Mouse (Mus musculus): ENCODE results near the gene Ano2. TPM values are rescaled to one million over a fixed set of nuclear protein-coding genes. Genes with fewer than 3 reads are reported as not detected.

Ano2 gene
- polyA plus RNA-seq, 2 experiments from 2014 or later, result not detected

DNA sequence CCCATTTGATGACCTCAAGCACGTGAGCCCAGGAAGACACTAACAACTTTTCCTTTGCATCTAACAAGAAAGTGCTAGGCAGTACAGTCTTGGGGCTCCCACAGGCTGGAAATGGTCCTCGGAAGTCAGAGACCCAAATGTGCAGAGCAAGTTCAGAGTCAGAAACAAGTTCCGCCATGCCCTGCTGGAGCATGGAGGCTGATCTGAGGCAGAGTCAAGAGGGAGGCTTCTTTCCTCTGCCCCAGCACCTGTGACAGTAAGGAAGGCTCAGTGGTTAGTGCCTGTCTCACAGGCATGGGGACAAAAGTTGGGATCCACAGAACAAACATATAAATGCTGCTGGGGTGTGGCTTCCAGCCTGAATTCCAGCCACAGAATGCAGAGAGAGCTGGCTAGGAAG, 390.3 kb downstream of the Ano2 start:
- no peak for ATAC-seq

DNA sequence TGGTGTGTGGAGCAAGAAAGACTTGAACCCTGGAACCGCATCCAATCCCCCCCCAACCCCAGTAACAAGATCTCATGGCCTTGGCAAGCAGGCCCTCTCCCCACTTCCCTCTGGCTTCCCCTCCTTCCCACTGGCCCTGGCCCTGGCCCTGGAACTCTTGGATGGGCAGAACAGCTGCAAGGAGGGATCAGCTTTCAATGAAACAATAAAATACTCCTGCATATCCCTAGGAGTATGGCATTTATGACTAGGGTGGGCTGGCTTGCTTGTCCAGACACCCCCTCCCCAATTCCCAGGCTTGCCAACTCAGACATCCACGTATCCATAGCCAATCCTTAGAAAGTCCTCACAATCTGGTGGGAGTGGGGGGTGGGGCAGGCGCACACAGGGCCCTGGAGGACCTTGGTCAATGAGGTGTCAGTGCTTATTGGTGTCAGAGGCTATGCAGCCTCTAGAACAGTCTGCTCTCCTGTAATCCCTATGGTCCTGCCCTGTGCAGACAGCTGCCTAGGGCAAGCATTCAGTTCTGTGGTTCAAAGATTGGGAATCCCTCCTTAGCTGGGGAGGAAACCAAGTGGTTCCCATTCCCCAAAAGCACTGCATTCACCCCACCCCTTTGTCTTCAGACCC, 396.2 kb downstream of the Ano2 start:
- no peak for ATAC-seq

DNA sequence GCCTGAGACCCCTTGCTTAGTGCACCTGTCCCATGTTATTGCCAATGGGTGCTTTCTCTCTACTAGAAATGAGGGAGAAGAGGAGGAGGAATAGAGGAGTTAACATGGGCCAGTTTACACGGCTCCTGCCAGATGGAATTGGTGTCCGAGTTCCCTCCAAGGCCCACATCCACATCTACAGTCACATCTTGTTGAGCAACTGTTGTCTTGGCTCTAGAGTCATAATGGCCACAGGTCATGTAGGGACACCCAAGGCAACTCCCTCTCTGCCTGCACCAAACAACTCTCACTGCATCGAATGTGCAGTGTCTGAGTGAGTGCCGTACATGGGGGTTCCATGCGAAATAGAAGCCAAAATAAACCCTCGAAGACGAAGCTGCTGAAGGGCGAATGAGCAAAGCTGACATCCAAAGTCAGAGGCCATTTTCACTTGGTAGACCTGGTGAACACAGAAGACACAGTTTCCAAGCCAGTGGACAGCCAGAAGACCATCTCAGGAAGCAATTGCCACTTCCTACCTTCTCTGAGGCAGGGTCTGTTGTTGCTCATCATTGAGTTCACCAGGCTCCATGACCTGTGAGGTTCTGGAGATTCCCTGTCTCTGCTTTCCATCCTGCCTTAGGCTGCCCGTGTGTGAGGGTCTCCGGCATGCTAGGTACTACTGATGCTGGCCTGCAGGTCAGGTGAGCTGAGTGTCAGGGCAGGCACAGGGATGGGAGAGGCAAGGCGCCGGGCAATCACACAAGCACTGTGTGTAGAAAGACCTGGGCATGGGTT, 398.5 kb downstream of the Ano2 start:
- ATAC-seq, result no peak

Other genes with a start within 250 kb of the Ano2 start
- 100 to 1,000 TPM in 1 of 2 experiments, 10 to 100 TPM in 1; 98.5 to 108 TPM for gene Cd9, start 195.6 kb upstream of the Ano2 start, polyA plus RNA-seq (2017; shearing (Covaris generic))
- gene Vwf, start 143.6 kb upstream of the Ano2 start, polyA plus RNA-seq (2017; shearing (Covaris generic)), result not detected